Mouse (Mus musculus) stomach, postnatal 0 days (tissue): Measurements from ENCODE around the gene Gm13889. TPM values are rescaled to one million over a fixed set of nuclear protein-coding genes. Genes with fewer than 3 reads are reported as not detected.

Experiments used
- ATAC-seq: fragments of 200-750 bp; cut with Nextera tagmentation; 2 replicates; pipeline ENCODE4 v1.8.0; 2017; ENCODE audit not compliant: low FRiP score, low TSS enrichment
- DNase-seq: peaks from one replicate; pipeline ENCODE4 v3.0.0-alpha.2; 2016; ENCODE audit warnings: low spot score
- H3K27ac ChIP-seq: fragments of 300-500 bp; sonication (generic); replicated peaks from 2 replicates; pipeline ENCODE4 v1.5.1; 2014; ENCODE audit warnings: mild to moderate bottlenecking, control low read depth
- H3K27me3 ChIP-seq: fragments of 300-500 bp; sonication (generic); 2 replicates; pipeline ENCODE4 v1.6.1; 2014; ENCODE audit warnings: low read length; ENCODE audit not compliant: control insufficient read depth, insufficient read depth
- H3K36me3 ChIP-seq: fragments of 300-500 bp; sonication (generic); 2 replicates; pipeline ENCODE4 v1.6.1; 2014; ENCODE audit warnings: low read length, mixed read lengths; ENCODE audit not compliant: control insufficient read depth, insufficient read depth
- H3K4me1 ChIP-seq: fragments of 300-500 bp; sonication (generic); replicated peaks from 2 replicates; pipeline ENCODE4 v1.6.1; 2014; ENCODE audit warnings: antibody characterized with exemption; ENCODE audit not compliant: control insufficient read depth, insufficient read depth
- H3K4me2 ChIP-seq: fragments of 300-500 bp; sonication (generic); replicated peaks from 2 replicates; pipeline ENCODE4 v1.6.1; 2014; ENCODE audit warnings: low read depth, mild to moderate bottlenecking, control low read depth, moderate library complexity
- H3K4me3 ChIP-seq: fragments of 300-500 bp; sonication (generic); 2 replicates; pipeline ENCODE4 v1.5.1; 2014; ENCODE audit warnings: low read depth, low read length, control low read depth
- H3K9ac ChIP-seq: fragments of 300-500 bp; sonication (generic); 2 replicates; pipeline ENCODE4 v1.6.1; 2014; ENCODE audit warnings: mild to moderate bottlenecking, low read length, control low read depth, mixed read lengths
- H3K9me3 ChIP-seq: fragments of 300-500 bp; sonication (generic); 2 replicates; pipeline ENCODE4 v1.6.1; 2016; ENCODE audit warnings: low read length; ENCODE audit not compliant: control insufficient read depth
- CTCF ChIP-seq: IDR thresholded peaks from 2 replicates; pipeline ENCODE4 v1.5.1; 2016; ENCODE audit warnings: antibody characterized with exemption, low read depth, mild to moderate bottlenecking, moderate library complexity
- EP300 ChIP-seq: optimal IDR thresholded peaks from 2 replicates; pipeline ENCODE3; 2016; ENCODE audit warnings: antibody characterized with exemption
- WGBS: fragments of 180-500 bp; shearing (Covaris S2); extraction: QIAGEN DNeasy Blood & Tissue Kit; methylation state at CpG from one replicate; pipeline ENCODE4 v1.1.7; 2014; 5-methylcytosine and 5-hydroxymethylcytosine counted together
- polyA plus RNA-seq: library from polyadenylated mRNA; unstranded; fragments of >200 nt; fragmentation: Nextera tagmentation; extraction: Ambion mirVana; gene quantifications from 2 replicates; pipeline ENCODE4 v1.2.1, GENCODE M21; 2015

The Gm13889 gene
- polyA plus RNA-seq, 1 experiment from 2014 or later = 82.0 TPM

- H3K4me1 ChIP-seq = no peaks in the 10 kb centered on the region
These were observed 43.4 kb downstream of the Gm13889 start for GRCm38 (mm10) chr2:93913552-93913951.

GRCm38 (mm10) chr2:93911942-93912341, 45.1 kb downstream of the Gm13889 start:
- TF ChIP-seq EP300 (no peak), CTCF (no peak)
- H3K9ac ChIP-seq = no peak overlapping the region
- no peak overlapping the region for H3K4me3 ChIP-seq
- ATAC-seq = no peak
- H3K36me3 ChIP-seq = no peaks in the 10 kb centered on the region
- no peak overlapping the region for H3K27ac ChIP-seq
- H3K27me3 ChIP-seq = no peaks in the 10 kb centered on the region
- H3K9me3 ChIP-seq = no peaks in the 10 kb centered on the region
- H3K4me1 ChIP-seq = no peaks in the 10 kb centered on the region
- WGBS = 65% methylated on average over 10 of the region's 10 CpGs
- H3K4me2 ChIP-seq = no peak overlapping the region
- DNase-seq = no peak

More at GRCm38 (mm10) chr2:93913552-93913951, 43.4 kb downstream of the Gm13889 start:
- DNase-seq (no peak), ATAC-seq (no peak)
- 92% methylated on average over 2 of the region's 2 CpGs for WGBS
- Histone ChIP-seq H3K4me2 (no peak overlapping the region), H3K9ac (no peak overlapping the region), H3K4me3 (no peak overlapping the region), H3K36me3 (no peaks in the 10 kb centered on the region), H3K27me3 (no peaks in the 10 kb centered on the region), H3K27ac (no peak overlapping the region), H3K9me3 (no peaks in the 10 kb centered on the region)
- TF ChIP-seq EP300 = no peak
- TF ChIP-seq CTCF = no peak

- WGBS = 57% methylated on average over 5 of the region's 5 CpGs
- TF ChIP-seq CTCF (no peak), EP300 (no peak)
- no peak for DNase-seq
- Histone ChIP-seq H3K27me3 (no peaks in the 10 kb centered on the region), H3K4me1 (no peaks in the 10 kb centered on the region), H3K4me2 (no peak overlapping the region), H3K36me3 (no peaks in the 10 kb centered on the region), H3K4me3 (no peak overlapping the region), H3K9me3 (no peaks in the 10 kb centered on the region), H3K27ac (no peak overlapping the region), H3K9ac (no peak overlapping the region)
- peak; percentile 32; the same call in 1 of the 2 replicates for ATAC-seq
These were observed 47.3 kb downstream of the Gm13889 start for GRCm38 (mm10) chr2:93909716-93910115.

DNA sequence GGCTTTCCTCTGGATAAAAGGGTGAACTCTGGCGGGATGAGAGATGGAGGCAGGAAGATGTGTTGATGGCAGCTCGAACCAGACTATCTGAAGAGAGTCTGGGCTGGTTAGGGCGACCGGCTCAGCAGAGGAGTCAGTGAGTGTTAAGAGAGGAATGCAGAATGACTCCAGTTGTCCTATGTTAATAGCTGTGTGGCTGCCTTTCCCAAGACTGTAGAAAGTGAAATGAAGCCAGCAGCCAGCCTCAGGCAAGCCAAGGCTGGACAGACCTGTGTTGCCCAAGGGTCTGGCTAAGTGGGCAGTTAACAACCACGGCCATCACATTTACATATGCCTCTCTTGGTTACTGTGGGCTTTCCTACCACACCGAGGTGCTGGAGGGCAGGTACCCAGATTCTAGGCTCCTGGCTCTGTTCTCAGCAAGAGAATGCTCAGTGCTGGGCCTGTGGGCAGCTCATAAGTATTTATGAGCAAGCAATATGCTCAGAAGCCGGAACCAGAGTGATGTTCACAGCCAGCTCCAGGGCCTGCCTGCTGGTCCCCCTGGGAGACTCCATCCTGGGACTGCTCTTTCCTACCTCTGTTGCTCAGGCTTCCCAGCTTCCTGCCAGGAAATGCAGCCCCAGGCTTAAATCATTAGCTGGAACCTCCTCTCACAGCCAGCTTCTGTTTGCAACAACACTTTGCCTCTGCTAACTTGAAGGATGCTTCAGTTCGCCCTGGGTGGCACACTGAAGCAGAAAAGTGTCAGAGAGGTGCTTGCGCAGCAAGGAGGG, 49.3 kb downstream of the Gm13889 start:
- ATAC-seq = no peak
- Histone ChIP-seq H3K27me3 (no peaks in the 10 kb centered on the region), H3K4me2 (no peak overlapping the region), H3K9ac (no peak overlapping the region), H3K27ac (0 out of 2 replicates have a peak overlapping the region, but pooled peaks have one; percentile 30), H3K36me3 (no peaks in the 10 kb centered on the region), H3K4me3 (no peak overlapping the region), H3K9me3 (no peaks in the 10 kb centered on the region), H3K4me1 (0 out of 2 replicates have a peak, but pooled peaks cover 2% of the 10 kb centered on the region)
- TF ChIP-seq CTCF (no peak), EP300 (no peak)
- no peak for DNase-seq
- WGBS = 60% methylated on average over 9 of the region's 9 CpGs

GRCm38 (mm10) chr2:93906316-93906715, 50.7 kb downstream of the Gm13889 start:
- H3K27ac ChIP-seq = no peak overlapping the region
- DNase-seq = no peak
- H3K9ac ChIP-seq = no peak overlapping the region
- no peaks in the 10 kb centered on the region for H3K36me3 ChIP-seq
- H3K4me1 ChIP-seq = 0 out of 2 replicates have a peak, but pooled peaks cover 2% of the 10 kb centered on the region
- no peak overlapping the region for H3K4me3 ChIP-seq
- H3K4me2 ChIP-seq = no peak overlapping the region
- no peak for ATAC-seq
- H3K9me3 ChIP-seq = no peaks in the 10 kb centered on the region
- no peaks in the 10 kb centered on the region for H3K27me3 ChIP-seq
- TF ChIP-seq CTCF (no peak), EP300 (no peak)
- WGBS = 51% methylated on average over 4 of the region's 4 CpGs

Other genes starting within 250 kb of the Gm13889 start
- 51.0 and 51.2 TPM in 2 replicates for gene Ext2, start 134.6 kb downstream of the Gm13889 start, polyA plus RNA-seq
- gene Accs, start 107.3 kb downstream of the Gm13889 start, polyA plus RNA-seq = 4.7 and 5.0 TPM in 2 replicates
- gene Accsl, start 88.0 kb downstream of the Gm13889 start, polyA plus RNA-seq = not detected in 2 replicates
- gene Gm27027, start 39.2 kb upstream of the Gm13889 start, polyA plus RNA-seq = not detected in 2 replicates
- gene Alkbh3, start 53.6 kb upstream of the Gm13889 start, polyA plus RNA-seq = 46.2 and 50.4 TPM in 2 replicates
- gene Hsd17b12, start 200.8 kb upstream of the Gm13889 start, polyA plus RNA-seq = 124 and 129 TPM in 2 replicates